Mouse (Mus musculus): ENCODE measurements around the gene Gon4l. TPM values are rescaled to one million over a fixed set of nuclear protein-coding genes. Genes with fewer than 3 reads are reported as not detected.
A peak's percentile ranks its signal among the peaks of the same experiment; 100 is the strongest.

Gon4l gene
- total RNA-seq, 2 experiments from 2014 or later: 41.2 to 46.0 TPM

GRCm38 (mm10) chr3:88905741-88906140, 70.7 kb downstream of the Gon4l start:
- no peak for DNase-seq (ENCODE audit: low spot score in 2 of 2)
- intact Hi-C loops (cut with DNase I): no loop called here

DNA sequence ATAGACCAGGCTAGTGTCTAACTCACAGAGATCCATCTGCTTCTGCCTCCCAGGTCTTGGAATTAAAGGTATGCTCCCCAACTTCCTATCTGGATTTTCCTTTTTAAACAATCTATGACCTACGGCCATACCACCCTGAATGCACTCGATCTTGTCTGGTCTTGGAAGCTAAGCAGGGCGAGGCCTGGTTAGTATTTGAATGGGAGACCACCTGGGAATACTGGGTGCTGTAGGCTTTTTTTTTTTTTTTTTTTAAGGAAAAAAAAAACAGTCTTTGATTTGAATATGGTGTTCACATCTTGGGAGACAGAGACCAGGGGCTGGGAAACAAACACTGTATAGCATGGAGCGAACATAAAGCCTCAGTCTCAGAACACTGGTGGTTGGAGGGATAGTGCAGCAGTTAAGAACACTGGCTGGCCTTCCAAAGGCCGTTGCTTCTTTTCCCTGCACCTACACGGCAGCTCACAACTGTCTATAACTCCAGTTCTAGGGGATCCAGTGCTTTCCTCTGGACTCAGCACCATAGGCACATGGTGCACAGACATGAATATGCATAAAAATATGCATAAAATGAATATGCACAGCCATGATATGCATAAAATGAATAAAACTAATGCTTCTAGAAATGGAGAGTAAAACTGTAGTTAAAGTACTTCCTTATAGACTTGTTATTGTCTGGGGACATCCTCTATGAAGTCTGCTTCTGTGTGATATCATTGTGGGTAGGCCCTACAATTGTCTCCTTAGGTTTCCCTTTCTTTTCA, 71.5 kb downstream of the Gon4l start:
- intact Hi-C loops (cut with DNase I): no loop called here
- DNase-seq (ENCODE audit: low spot score in 2 of 2): no peak

DNA sequence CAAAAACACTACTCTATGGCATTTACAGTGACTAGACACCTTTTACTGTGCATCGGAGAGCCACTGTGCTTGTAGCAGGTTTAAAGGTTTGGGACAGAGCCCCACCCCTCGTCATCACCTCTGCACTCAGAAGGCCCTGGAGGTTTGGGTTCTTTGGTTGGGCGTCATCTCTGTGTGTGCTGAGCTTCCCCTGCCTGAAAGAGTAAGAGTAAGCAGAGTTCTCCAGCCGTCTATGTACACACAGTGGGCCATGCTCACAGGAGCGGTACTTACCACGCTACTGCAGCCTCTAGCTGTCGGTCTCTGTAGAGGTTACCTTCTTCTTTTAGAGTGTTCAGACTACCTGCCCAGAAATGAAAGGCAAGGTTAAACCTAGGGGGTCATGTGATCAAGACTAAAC, 77.6 kb downstream of the Gon4l start:
- intact Hi-C loops (cut with DNase I): no loop called here
- DNase-seq (ENCODE audit: low spot score in 2 of 2): no peak

GRCm38 (mm10) chr3:88913511-88914383, 78.7 kb downstream of the Gon4l start, which contains the start of gene Msto1:
Gene Msto1, minus strand, starts transcription at chr3:88913999.
- intact Hi-C loops (cut with DNase I): no loop called here
- DNase-seq (ENCODE audit: low spot score in 2 of 2): peak; percentile 93 to 97

DNA sequence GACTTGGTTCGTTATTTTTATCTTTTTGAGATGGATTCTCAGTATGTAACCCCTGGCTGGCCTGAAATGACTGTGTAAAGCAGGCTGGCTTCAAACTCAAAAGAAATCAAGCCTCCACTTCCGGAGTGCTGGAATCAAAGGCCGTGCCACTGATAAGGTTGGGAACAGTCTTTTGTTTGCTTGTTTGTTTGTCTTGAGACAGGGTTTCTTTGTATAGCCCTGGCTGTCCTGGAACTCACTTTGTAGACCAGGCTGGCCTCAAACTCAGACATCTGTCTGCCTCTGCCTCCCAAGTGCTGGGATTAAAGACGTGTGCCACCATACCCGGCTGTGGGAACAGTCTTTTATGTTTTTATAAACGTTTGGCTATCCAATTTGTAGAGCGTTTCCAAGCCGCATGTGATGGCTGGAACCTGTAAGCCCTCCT, 79.4 kb downstream of the Gon4l start:
- intact Hi-C loops (cut with DNase I): no loop called here

DNA sequence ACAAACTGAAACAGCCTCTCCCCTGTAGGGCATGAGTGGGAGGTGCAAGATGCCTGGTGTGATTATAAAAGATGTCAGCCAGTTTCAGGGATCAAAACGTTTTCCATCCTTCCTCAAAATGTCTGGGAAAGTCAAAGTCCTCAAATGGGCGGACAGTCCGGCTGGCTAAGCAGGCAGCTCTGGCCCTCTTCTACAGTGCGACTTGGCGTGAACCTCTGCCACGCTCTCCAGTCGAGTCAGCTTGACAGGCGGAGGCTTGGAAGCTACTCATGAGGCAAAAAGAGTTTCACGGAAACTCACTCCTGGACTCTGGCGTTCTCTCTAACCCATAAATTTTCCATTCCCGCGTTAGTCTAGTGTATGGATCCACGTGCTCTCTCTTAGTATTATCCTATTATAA, 84.0 kb downstream of the Gon4l start:
- intact Hi-C loops (cut with DNase I): no loop called here
- DNase-seq (ENCODE audit: low spot score in 2 of 2): no peak

More for the DNA sequence above, 79.4 kb downstream of the Gon4l start:
- DNase-seq (ENCODE audit: low spot score in 2 of 2): no peak

DNA sequence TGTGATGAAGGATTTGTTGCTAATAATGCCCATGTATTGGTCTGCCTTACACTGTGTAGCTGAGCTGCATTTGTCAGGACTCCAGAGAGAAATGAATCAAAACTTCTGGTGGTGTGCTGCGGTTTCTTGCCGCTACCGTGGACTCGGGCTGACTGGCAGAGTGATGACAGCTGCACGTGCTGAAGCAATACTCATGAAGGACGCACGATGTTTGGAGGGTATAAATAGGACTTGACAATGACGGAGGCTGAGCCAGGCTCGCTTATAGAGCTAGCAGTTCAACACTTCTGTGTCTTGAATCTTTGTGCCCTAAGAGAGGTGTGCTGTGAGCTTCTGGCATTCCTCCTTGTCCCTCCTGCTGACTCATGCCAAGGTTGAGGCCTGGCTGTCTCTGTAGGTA, 86.4 kb downstream of the Gon4l start:
- DNase-seq (ENCODE audit: low spot score in 2 of 2): no peak
- intact Hi-C loops (cut with DNase I): no loop called here

DNA sequence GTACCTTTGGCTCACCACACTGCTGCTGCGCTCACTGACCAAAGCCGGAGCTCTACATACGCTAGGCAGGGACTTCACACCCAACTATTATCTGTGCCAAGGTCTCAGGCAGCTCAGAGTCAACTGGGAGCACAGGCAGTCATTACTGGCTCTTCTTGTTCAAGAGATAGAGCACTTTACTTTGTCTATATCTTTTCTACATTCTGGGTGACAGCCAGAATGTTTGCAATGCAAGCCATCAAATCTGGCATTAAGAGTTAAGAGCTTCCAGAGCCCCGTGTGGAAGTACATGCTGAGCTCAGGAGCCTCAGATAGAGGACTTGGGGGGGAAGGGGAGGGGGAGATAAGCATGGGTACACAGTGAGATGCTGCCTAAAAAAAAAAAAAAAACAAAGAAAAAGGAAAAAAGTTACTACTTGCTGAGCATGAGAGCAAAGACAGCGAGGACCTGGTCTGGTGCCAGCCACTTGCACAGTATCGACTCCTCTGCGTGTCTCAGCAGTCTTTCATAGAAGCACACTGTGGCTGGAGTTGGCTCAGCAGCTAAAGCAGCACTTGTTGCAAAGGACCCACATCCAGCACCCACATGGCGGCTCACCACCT, 89.1 kb downstream of the Gon4l start:
- peak in 1 of 2 experiments; percentile 40 for DNase-seq (ENCODE audit: low spot score in 2 of 2)

DNA sequence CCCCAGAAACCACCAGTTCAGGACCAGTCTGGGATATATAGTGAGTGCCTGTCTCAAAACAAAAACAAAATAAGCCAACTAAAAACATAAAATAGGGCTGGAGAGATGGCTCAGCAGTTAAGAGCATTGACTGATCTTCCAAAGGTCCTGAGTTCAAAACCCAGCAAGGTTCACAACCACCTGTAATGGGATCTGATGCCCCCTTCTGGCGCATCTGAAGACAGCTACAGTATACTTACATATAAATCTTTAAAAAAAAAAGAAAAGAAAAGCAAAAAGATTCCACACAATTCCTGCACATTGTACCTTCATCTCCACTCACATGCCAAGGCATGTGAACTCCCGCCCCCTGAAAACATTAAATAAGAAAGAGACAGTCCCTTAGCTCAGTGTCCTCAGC, 90.6 kb downstream of the Gon4l start:
- no peak for DNase-seq (ENCODE audit: low spot score in 2 of 2)

More for the DNA sequence above, 89.1 kb downstream of the Gon4l start:
- intact Hi-C loops (cut with DNase I): no loop called here

GRCm38 (mm10) chr3:88929501-88929900, 94.5 kb downstream of the Gon4l start:
- intact Hi-C loops (cut with DNase I): no loop called here
- DNase-seq (ENCODE audit: low spot score in 2 of 2): no peak

More for the DNA sequence above, 90.6 kb downstream of the Gon4l start:
- intact Hi-C loops (cut with DNase I): no loop called here

- DNase-seq (ENCODE audit: low spot score in 2 of 2): no peak
- intact Hi-C loops (cut with DNase I): no loop called here
These were observed 104.0 kb downstream of the Gon4l start for GRCm38 (mm10) chr3:88939071-88939470.

DNA sequence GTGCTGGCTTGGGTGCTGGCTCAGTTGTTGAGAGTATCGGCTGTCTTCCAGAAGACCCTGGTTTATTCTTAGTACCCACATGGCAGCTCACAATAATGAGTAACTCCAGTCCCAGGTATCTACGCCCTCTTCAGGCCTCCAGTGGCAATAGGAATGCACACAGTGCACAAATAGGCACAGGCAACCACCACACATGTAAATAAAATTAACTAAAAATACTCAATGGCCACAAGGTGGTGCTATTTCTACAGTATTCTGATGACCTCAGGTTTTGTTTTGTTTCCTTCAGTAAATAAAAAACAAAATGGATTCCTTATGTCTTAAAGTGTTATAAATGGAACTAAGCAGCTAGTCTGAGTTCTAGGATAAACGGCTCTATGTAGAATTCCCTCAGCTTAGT, 104.7 kb downstream of the Gon4l start:
- intact Hi-C loops (cut with DNase I): loop anchor here (5.0 to 10.0 kb wide), 2 partner anchors 93 to 275 kb away; partner anchors contain the start of gene Thbs3
- peak in 1 of 2 experiments; percentile 31 for DNase-seq (ENCODE audit: low spot score in 2 of 2)

- intact Hi-C loops (cut with DNase I): loop anchor here (5.0 to 10.0 kb wide), 2 partner anchors 90 to 272 kb away; partner anchors contain the start of gene Thbs3
- no peak for DNase-seq (ENCODE audit: low spot score in 2 of 2)
These were observed 107.4 kb downstream of the Gon4l start for GRCm38 (mm10) chr3:88942316-88942880.

DNA sequence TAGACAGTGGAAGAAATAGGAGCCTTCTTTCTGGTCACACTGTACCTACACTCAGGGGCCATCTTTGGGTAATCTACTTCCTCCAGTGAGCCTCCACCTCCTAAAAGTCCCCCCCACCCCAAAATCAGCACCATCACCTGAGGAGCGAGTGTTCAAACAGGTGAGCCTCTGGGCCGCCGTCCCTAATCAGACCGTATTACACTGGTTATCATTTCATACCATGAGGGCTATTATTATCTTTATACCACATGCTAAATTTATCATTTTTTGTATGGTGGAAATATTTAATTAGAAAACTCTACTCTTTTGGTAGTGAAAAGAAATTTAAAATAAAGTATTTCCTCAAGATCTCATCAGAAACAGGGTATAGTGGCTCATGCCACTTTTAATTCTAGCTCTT, 109.1 kb downstream of the Gon4l start:
- intact Hi-C loops (cut with DNase I): loop anchor here (5.0 to 10.0 kb wide), 2 partner anchors 88 to 271 kb away; partner anchors contain the start of gene Thbs3
- no peak for DNase-seq (ENCODE audit: low spot score in 2 of 2)

- peak; percentile 81 to 85 for DNase-seq (ENCODE audit: low spot score in 2 of 2)
- intact Hi-C loops (cut with DNase I): loop anchor here (10.0 kb wide), 2 partner anchors 265 to 365 kb away; partner anchors contain the start of gene Thbs3
These were observed 115.0 kb downstream of the Gon4l start for GRCm38 (mm10) chr3:88949786-88950575.

DNA sequence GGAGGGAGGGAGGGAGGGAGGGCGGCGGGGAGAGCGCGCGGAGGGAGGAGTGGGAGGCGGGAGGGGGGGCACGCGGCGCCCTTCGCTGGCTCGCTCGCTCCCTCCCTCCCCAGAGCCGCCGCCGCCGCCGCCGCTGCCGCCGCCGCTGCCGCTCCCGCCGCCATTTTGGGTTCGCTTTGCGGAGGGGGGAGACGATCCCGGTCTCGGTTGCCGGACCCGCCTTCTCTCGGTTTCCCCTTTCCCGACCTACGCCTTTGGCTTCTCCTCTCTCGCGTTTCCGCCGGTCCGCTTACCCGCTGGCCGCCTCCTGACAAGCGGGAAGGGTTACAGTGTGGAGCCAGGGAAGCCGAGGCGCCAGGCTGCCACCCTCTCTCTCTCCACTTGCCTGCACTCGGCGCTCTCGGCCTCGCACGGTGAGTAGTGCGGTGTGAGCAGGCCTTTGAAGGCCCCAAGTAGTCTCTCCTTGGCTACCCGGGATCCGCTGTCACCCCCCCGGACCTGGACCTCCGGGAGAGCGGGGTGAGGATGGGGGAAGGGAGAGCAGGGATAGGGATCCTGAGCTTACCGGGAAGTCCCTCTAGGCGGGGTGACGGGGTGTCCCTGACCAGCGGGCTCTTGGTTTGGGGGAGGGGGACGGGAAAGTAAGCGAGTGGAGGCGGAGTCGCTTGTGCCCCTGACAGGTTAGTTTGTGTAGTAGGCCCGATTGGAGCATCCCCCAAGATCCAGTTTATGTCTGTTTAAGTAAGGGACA, 115.7 kb downstream of the Gon4l start, which contains the start of the genes Ash1l and Dap3:
Gene Ash1l (plus strand): TSS at position 47 of the 751 bp plus-strand sequence.
Gene Dap3 (minus strand): TSS at position 606 of the 751 bp plus-strand sequence.
- DNase-seq (ENCODE audit: low spot score in 2 of 2): peak; percentile 71 to 79
- intact Hi-C loops (cut with DNase I): loop anchor here (10.0 kb wide), 1 partner anchor 364 kb away; no protein-coding TSS in a partner anchor

DNA sequence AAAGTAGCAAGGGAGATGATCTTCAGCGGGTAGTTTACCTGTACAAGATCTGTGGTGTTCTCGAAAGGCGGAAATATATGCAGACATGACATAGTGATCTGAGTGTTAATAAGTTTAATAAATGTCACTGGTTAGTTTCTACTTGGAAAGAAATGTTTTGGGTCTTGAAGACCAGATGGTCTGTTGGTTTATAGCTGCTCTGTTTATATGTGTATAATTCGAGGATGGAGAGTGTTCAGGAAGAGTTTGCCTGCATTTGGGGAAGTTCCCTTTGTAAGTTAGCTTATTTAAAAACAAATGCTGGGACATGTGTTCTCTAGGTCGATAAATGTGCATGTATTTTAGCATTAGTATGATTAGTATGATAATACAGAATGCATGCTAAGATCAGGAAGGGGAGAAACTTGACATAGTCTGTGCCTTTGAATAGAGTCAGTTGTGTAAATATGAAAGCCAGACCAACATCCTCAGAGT, 116.3 kb downstream of the Gon4l start:
- no peak for DNase-seq (ENCODE audit: low spot score in 2 of 2)
- intact Hi-C loops (cut with DNase I): loop anchor here (10.0 kb wide), 1 partner anchor 363 kb away; no protein-coding TSS in a partner anchor

All from left cerebral cortex, postnatal 25 days (tissue).